Comparison of ENCODE assay signal across 17 mouse cellular contexts in the genomic region with DNA sequence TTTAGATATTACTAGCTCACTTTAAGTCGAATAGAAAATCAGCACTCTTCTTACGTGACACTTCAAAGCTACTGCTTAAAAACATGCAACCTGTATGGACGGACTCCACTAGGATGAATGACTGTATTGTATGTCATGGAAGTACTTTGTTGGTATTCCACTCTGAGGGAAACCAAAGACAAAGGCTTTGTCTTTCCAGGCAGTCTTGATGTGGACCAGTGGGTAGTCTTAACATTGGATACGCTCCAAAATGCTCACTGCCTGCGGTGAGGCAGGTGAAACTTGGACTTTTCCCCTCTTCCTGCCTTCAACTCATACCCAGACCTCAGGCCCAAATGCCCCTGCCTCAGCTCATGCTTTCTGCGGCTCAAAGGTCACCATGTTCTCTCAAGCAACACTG.
"Had no signal": no experiment of that assay in that cellular context is flagged by ENCODE, and none has a peak within 500 bp of the region (broad histone marks: within the 10 kb centered on the region; RNA-seq: fewer than 3 reads in every experiment).

No protein-coding gene starts in this region.

- H3K27ac ChIP-seq: left cerebral cortex, adult 2 months; liver, embryonic 13.5 days had no signal

- H3K36me3 ChIP-seq: liver, embryonic 13.5 days had no signal

- H3K9ac ChIP-seq: liver, embryonic 13.5 days had no signal

- DNase-seq: kidney, adult 9 months; kidney, postnatal 25 days; layer of hippocampus, postnatal 36 days; liver, embryonic 13.5 days; lung, adult 2 months; lung, postnatal 36 days; midbrain, embryonic 14.5 days; right cerebral cortex, adult 18-20 months; right cerebral cortex, postnatal 14 days; right cerebral cortex, postnatal 4 days; spleen, adult 18-20 months; thymus, adult 2 months; thymus, postnatal 14 days; thymus, postnatal 4 days had no signal

- H3K9me3 ChIP-seq: liver, embryonic 13.5 days had no signal

- ATAC-seq: intestine, embryonic 16.5 days had no signal

- H3K4me1 ChIP-seq: liver, embryonic 13.5 days had no signal

- H3K4me2 ChIP-seq: liver, embryonic 13.5 days; midbrain, embryonic 11.5 days had no signal

- H3K4me3 ChIP-seq: left cerebral cortex, adult 2 months; liver, embryonic 13.5 days had no signal
